Comparison of ENCODE assay signal across 7 mouse cellular contexts in the genomic region with DNA sequence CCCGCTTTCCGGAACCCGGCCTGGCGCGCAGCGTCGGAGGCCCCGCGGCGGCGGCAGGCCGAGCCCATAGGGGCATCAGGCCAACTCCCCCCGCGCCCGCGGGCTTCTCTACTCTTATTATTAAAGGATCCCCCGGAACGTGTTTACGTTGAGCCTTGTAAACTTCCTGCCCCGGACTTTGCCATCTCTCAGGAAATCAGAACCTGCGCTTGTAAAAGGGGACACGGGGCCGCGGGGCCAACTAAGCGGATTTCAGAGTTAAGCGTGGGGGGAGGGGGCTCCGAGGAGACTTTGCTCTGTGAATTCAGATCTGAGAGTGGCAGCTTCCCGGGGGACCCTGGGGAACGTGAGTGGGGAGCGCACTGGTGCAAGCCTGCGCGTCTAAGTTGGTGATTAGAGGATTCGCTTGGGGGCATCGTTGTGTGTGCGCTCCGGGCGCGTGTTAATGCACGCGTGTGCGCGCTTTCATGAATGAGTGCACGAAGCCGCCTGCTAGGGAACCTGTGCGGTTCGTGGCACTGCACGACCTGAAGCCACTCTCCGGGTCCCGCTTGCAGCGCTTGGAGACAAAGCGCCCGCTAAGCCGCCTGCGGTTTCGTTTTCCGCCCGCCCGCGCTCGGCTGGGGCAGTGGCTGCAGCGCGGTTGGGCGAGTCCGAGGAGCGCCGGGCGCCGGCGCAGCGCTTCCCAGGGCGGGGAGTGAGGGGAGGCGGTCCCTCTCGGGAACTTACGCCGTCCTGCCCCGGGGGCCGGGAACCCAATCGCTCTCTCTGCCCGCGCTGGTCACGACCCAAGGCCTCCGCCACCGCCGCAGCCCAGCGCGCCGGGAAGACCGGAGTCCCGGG. TPM values are rescaled to one million over a fixed set of nuclear protein-coding genes. Genes with fewer than 3 reads are reported as not detected.
DNase-seq lines count a peak whose midpoint lies in the region; ATAC-seq and TF ChIP-seq lines count a peak whose summit lies in the region.

No protein-coding gene starts in this region.

- H3K4me2 ChIP-seq in kidney, embryonic 14.5 days (replicated peaks; ENCODE audit: low read depth, low read length) = peak overlapping the region; percentile 97

- H3K4me1 ChIP-seq in embryonic facial prominence, embryonic 10.5 days = peaks cover 58% of the 10 kb centered on the region
- H3K4me1 ChIP-seq in heart, embryonic 10.5 days = peaks cover 40% of the 10 kb centered on the region
- H3K4me1 ChIP-seq in kidney, embryonic 14.5 days (ENCODE audit: control insufficient read depth, insufficient read depth, low read length) = peaks cover 18% of the 10 kb centered on the region
- H3K4me1 ChIP-seq in testis, adult 2 months (ENCODE audit: control insufficient read depth, insufficient read depth, low read length) = peaks cover 10% of the 10 kb centered on the region

- H3K9me3 ChIP-seq in embryonic facial prominence, embryonic 10.5 days = no peaks in the 10 kb centered on the region
- H3K9me3 ChIP-seq in heart, embryonic 10.5 days = no peaks in the 10 kb centered on the region
- no peaks in the 10 kb centered on the region for H3K9me3 ChIP-seq in kidney, embryonic 14.5 days (ENCODE audit: control insufficient read depth, low read length)

- H3K9ac ChIP-seq in kidney, embryonic 14.5 days (ENCODE audit: low read depth, low read length) = peak overlapping the region; percentile 35

- 0 out of 2 replicates have a peak, but pooled peaks cover 3% of the 10 kb centered on the region for H3K36me3 ChIP-seq in embryonic facial prominence, embryonic 10.5 days (replicated peaks)
- H3K36me3 ChIP-seq in heart, embryonic 10.5 days = no peaks in the 10 kb centered on the region; the same call in 1 of the 2 replicates
- H3K36me3 ChIP-seq in kidney, embryonic 14.5 days (ENCODE audit: control insufficient read depth, insufficient read depth, low read length) = no peaks in the 10 kb centered on the region
- no peaks in the 10 kb centered on the region for H3K36me3 ChIP-seq in testis, adult 2 months (ENCODE audit: control insufficient read depth, insufficient read depth, low read length)

- peak; percentile 85 for DNase-seq in adrenal gland, adult 2 months
- DNase-seq in embryonic facial prominence, embryonic 10.5 days (ENCODE audit: low spot score) = peak; percentile 87
- DNase-seq in heart, embryonic 10.5 days (ENCODE audit: low spot score) = no peak
- peak; percentile 81 for DNase-seq in lung, postnatal 25 days (ENCODE audit: low spot score)
- DNase-seq in cerebellum, adult 11-12 months = no peak

- no peak for TF ChIP-seq CTCF in testis, adult 2 months (IDR thresholded peaks at IDR 0.05; ENCODE audit: control insufficient read depth, insufficient read depth, insufficient replicate concordance, low read depth, low read length)

- TF ChIP-seq POLR2A in testis, adult 2 months (IDR thresholded peaks at IDR 0.05; ENCODE audit: control insufficient read depth, low read depth, low read length) = no peak

- peak overlapping the region; percentile 86 for H3K27ac ChIP-seq in embryonic facial prominence, embryonic 10.5 days (replicated peaks)
- peak overlapping the region; percentile 82 for H3K27ac ChIP-seq in heart, embryonic 10.5 days
- H3K27ac ChIP-seq in kidney, embryonic 14.5 days (ENCODE audit: low read depth, low read length) = no peak overlapping the region
- H3K27ac ChIP-seq in testis, adult 2 months (ENCODE audit: control insufficient read depth, insufficient read depth, low read depth, low read length) = no peak overlapping the region

- ATAC-seq in kidney, embryonic 14.5 days (ENCODE audit: low FRiP score, low TSS enrichment) = peak; percentile 77

- peaks cover 100% of the 10 kb centered on the region for H3K27me3 ChIP-seq in embryonic facial prominence, embryonic 10.5 days (replicated peaks; ENCODE audit: low read depth, poor library complexity, severe bottlenecking)
- peaks cover 98% of the 10 kb centered on the region for H3K27me3 ChIP-seq in heart, embryonic 10.5 days (ENCODE audit: insufficient read depth, poor library complexity, severe bottlenecking)
- H3K27me3 ChIP-seq in kidney, embryonic 14.5 days (ENCODE audit: control insufficient read depth, insufficient read depth, low read length) = peaks cover 98% of the 10 kb centered on the region
- peaks cover 7% of the 10 kb centered on the region for H3K27me3 ChIP-seq in testis, adult 2 months (ENCODE audit: control insufficient read depth, insufficient read depth, low read length)

- WGBS in embryonic facial prominence, embryonic 10.5 days = under 1% methylated on average over 89 of the region's 89 CpGs
- WGBS in heart, embryonic 10.5 days = under 1% methylated on average over 88 of the region's 89 CpGs
- WGBS in kidney, embryonic 14.5 days = under 1% methylated on average over 83 of the region's 89 CpGs

- H3K4me3 ChIP-seq in embryonic facial prominence, embryonic 10.5 days = peak overlapping the region; percentile 70
- H3K4me3 ChIP-seq in heart, embryonic 10.5 days = peak overlapping the region; percentile 80
- H3K4me3 ChIP-seq in kidney, embryonic 14.5 days (ENCODE audit: low read length) = peak overlapping the region; percentile 56
- peak overlapping the region; percentile 30; the same call in 1 of the 2 replicates for H3K4me3 ChIP-seq in testis, adult 2 months (ENCODE audit: control insufficient read depth, low read depth, low read length)

RNA-seq across cellular contexts. Expression of a gene that starts 0.9 kb away (rescaled TPM):
- total RNA-seq in adrenal gland, adult 2 months (2021) = under 1 TPM; 0.52 to 0.73 TPM
- 0.92 and 2.3 TPM in 2 replicates for polyA plus RNA-seq in adrenal gland, adult 2 months (2012; rRNA removed)
- polyA plus RNA-seq in embryonic facial prominence, embryonic 10.5 days (2016; fragmentation: Nextera tagmentation; extraction: Ambion mirVana) = 28.8 and 30.1 TPM in 2 replicates
- 3.1 and 41.3 TPM in 2 replicates for polyA plus RNA-seq in heart, embryonic 10.5 days (2016; fragmentation: Nextera tagmentation; extraction: Ambion mirVana)
- polyA plus RNA-seq in kidney, embryonic 14.5 days (2014; fragmentation: Nextera tagmentation; extraction: Ambion mirVana) = 0.74 and 0.93 TPM in 2 replicates
- 0.98 and 1.1 TPM in 2 replicates for polyA plus RNA-seq in testis, adult 2 months (2012; rRNA removed)

RNA-seq across cellular contexts. Expression of a gene that starts 24.9 kb away (rescaled TPM):
- total RNA-seq in adrenal gland, adult 2 months (2021) = 10 to 100 TPM; 31.8 to 35.6 TPM
- polyA plus RNA-seq in adrenal gland, adult 2 months (2012; rRNA removed) = 62.7 and 65.6 TPM in 2 replicates
- 68.2 and 72.3 TPM in 2 replicates for polyA plus RNA-seq in embryonic facial prominence, embryonic 10.5 days (2016; fragmentation: Nextera tagmentation; extraction: Ambion mirVana)
- polyA plus RNA-seq in heart, embryonic 10.5 days (2016; fragmentation: Nextera tagmentation; extraction: Ambion mirVana) = 57.0 and 58.7 TPM in 2 replicates
- 67.0 and 72.8 TPM in 2 replicates for polyA plus RNA-seq in kidney, embryonic 14.5 days (2014; fragmentation: Nextera tagmentation; extraction: Ambion mirVana)
- polyA plus RNA-seq in testis, adult 2 months (2012; rRNA removed) = 70.3 and 73.6 TPM in 2 replicates

RNA-seq across cellular contexts. Expression of a gene that starts 32.7 kb away (rescaled TPM):
- 1 to 10 TPM; 3.3 to 6.3 TPM for total RNA-seq in adrenal gland, adult 2 months (2021)
- polyA plus RNA-seq in adrenal gland, adult 2 months (2012; rRNA removed) = 14.4 and 15.2 TPM in 2 replicates
- 11.7 and 15.2 TPM in 2 replicates for polyA plus RNA-seq in embryonic facial prominence, embryonic 10.5 days (2016; fragmentation: Nextera tagmentation; extraction: Ambion mirVana)
- polyA plus RNA-seq in heart, embryonic 10.5 days (2016; fragmentation: Nextera tagmentation; extraction: Ambion mirVana) = 12.4 and 14.8 TPM in 2 replicates
- 48.3 and 52.3 TPM in 2 replicates for polyA plus RNA-seq in kidney, embryonic 14.5 days (2014; fragmentation: Nextera tagmentation; extraction: Ambion mirVana)
- polyA plus RNA-seq in testis, adult 2 months (2012; rRNA removed) = 0.20 and 0.22 TPM in 2 replicates

RNA-seq across cellular contexts. Expression of a gene that starts 44.4 kb away (rescaled TPM):
- under 1 TPM; 0.09 to 0.38 TPM for total RNA-seq in adrenal gland, adult 2 months (2021)
- 0.62 and 0.66 TPM in 2 replicates for polyA plus RNA-seq in adrenal gland, adult 2 months (2012; rRNA removed)
- polyA plus RNA-seq in embryonic facial prominence, embryonic 10.5 days (2016; fragmentation: Nextera tagmentation; extraction: Ambion mirVana) = 2.8 and 4.6 TPM in 2 replicates
- polyA plus RNA-seq in heart, embryonic 10.5 days (2016; fragmentation: Nextera tagmentation; extraction: Ambion mirVana) = 0.53 and 2.0 TPM in 2 replicates
- 6.6 and 7.1 TPM in 2 replicates for polyA plus RNA-seq in kidney, embryonic 14.5 days (2014; fragmentation: Nextera tagmentation; extraction: Ambion mirVana)
- not detected in 2 replicates for polyA plus RNA-seq in testis, adult 2 months (2012; rRNA removed)

Comparison
In these comparisons a context has a peak if more than half of its experiments do, and no peak if none do; other contexts are left out.
1. DNase-seq: peak in adrenal gland, adult 2 months (single experiment), embryonic facial prominence, embryonic 10.5 days (single experiment) and lung, postnatal 25 days (single experiment); none in heart, embryonic 10.5 days (single experiment) and cerebellum, adult 11-12 months (single experiment).
2. H3K27ac ChIP-seq: peak in embryonic facial prominence, embryonic 10.5 days (single experiment) and heart, embryonic 10.5 days (single experiment); none in kidney, embryonic 14.5 days (single experiment) and testis, adult 2 months (single experiment).
3. H3K4me3 ChIP-seq: peak in every context shown above with its lines; median percentile 80 in heart, embryonic 10.5 days; 70 in embryonic facial prominence, embryonic 10.5 days; 56 in kidney, embryonic 14.5 days; 30 in testis, adult 2 months.
4. RNA of a gene that starts 32.7 kb away (polyA plus RNA-seq): 48.3 to 52.3 TPM in kidney, embryonic 14.5 days, 14.4 to 15.2 TPM in adrenal gland, adult 2 months, 11.7 to 15.2 TPM in embryonic facial prominence, embryonic 10.5 days and 12.4 to 14.8 TPM in heart, embryonic 10.5 days; 0.20 to 0.22 TPM in testis, adult 2 months; every median in the first group is over 10 times any median in the second.